Mouse (Mus musculus): ENCODE results near the gene Eml5. TPM values are rescaled to one million over a fixed set of nuclear protein-coding genes. Genes with fewer than 3 reads are reported as not detected.

The Eml5 gene
- polyA plus RNA-seq, 1 experiment from 2014 or later, result 15.6 TPM

DNA sequence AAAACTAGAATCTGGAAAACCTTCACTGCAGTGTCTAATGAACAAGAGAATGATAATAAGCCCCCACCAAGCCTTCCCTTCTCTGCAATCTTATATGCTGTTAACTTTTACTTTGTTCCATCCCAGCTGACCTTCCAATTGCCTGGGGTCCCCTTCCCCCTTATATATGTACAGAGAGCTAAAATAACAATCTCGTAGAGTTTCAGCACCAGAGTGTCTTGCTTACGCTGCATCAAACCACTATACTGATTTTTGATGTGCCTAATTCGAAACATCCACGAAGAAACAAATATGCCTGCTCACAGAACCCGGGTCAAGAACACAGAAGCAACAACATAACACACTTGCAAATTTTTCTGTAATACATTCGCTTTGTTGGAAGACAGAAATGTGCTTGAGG, 1.6 kb downstream of the Eml5 start:
- no peak for ATAC-seq (ENCODE audit: insufficient number of reproducible peaks, insufficient read depth, low FRiP score, low read depth)
- H3K4me1 ChIP-seq (ENCODE audit: control insufficient read depth, insufficient read depth, low read length), result no peaks in the 10 kb centered on the region
- no peaks in the 10 kb centered on the region for H3K36me3 ChIP-seq (ENCODE audit: control insufficient read depth, insufficient read depth, low read length)
- no peak overlapping the region for H3K27ac ChIP-seq (ENCODE audit: low read length)
- H3K9me3 ChIP-seq (ENCODE audit: control insufficient read depth, low read depth, low read length), result no peaks in the 10 kb centered on the region
- no peaks in the 10 kb centered on the region for H3K27me3 ChIP-seq (ENCODE audit: control insufficient read depth, insufficient read depth, low read length)
- H3K4me3 ChIP-seq (ENCODE audit: low read depth, low read length), result peak overlapping the region; percentile 67; the same call in 1 of the 2 replicates
- WGBS, result 76% methylated on average over 6 of the region's 6 CpGs
- no peak overlapping the region for H3K4me2 ChIP-seq (replicated peaks; ENCODE audit: low read depth, low read length)
- H3K9ac ChIP-seq (replicated peaks; ENCODE audit: low read depth, low read length), result no peak overlapping the region

GRCm38 (mm10) chr12:98896761-98897160, 4.5 kb downstream of the Eml5 start:
- Histone ChIP-seq H3K4me2 (replicated peaks; ENCODE audit: low read depth, low read length) (no peak overlapping the region), H3K9me3 (ENCODE audit: control insufficient read depth, low read depth, low read length) (no peaks in the 10 kb centered on the region), H3K27ac (ENCODE audit: low read length) (no peak overlapping the region), H3K27me3 (ENCODE audit: control insufficient read depth, insufficient read depth, low read length) (no peaks in the 10 kb centered on the region), H3K4me1 (ENCODE audit: control insufficient read depth, insufficient read depth, low read length) (no peaks in the 10 kb centered on the region), H3K4me3 (ENCODE audit: low read depth, low read length) (no peak overlapping the region), H3K9ac (replicated peaks; ENCODE audit: low read depth, low read length) (no peak overlapping the region), H3K36me3 (ENCODE audit: control insufficient read depth, insufficient read depth, low read length) (no peaks in the 10 kb centered on the region)
- 64% methylated on average over 1 of the region's 1 CpGs for WGBS
- no peak for ATAC-seq (ENCODE audit: insufficient number of reproducible peaks, insufficient read depth, low FRiP score, low read depth)

DNA sequence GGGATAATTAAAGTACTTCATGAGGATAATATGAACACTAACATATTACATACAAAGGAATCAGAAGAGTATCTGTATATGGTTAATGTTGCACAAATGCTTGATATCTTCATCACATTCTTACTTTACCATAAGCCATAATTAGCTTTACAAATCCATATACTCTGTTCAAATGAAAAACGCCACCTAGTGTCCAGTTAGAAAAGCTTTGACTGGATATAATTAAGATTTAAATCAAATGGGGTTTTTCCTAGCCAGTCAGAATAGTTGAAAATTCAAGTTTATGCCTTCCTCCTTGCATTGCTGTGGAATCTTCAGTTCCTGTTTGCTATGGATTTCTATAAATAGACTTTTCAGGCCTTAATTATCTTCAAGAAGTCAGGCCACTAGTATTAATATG, 16.8 kb downstream of the Eml5 start:
- Histone ChIP-seq H3K4me3 (ENCODE audit: low read depth, low read length) (no peak overlapping the region), H3K9me3 (ENCODE audit: control insufficient read depth, low read depth, low read length) (no peaks in the 10 kb centered on the region), H3K27ac (ENCODE audit: low read length) (no peak overlapping the region), H3K4me2 (replicated peaks; ENCODE audit: low read depth, low read length) (no peak overlapping the region), H3K27me3 (ENCODE audit: control insufficient read depth, insufficient read depth, low read length) (no peaks in the 10 kb centered on the region), H3K9ac (replicated peaks; ENCODE audit: low read depth, low read length) (no peak overlapping the region), H3K36me3 (ENCODE audit: control insufficient read depth, insufficient read depth, low read length) (no peaks in the 10 kb centered on the region), H3K4me1 (ENCODE audit: control insufficient read depth, insufficient read depth, low read length) (no peaks in the 10 kb centered on the region)
- no peak for ATAC-seq (ENCODE audit: insufficient number of reproducible peaks, insufficient read depth, low FRiP score, low read depth)
- WGBS, result 6% methylated on average over 1 of the region's 1 CpGs

- 45% methylated on average over 5 of the region's 5 CpGs for WGBS
Measured at GRCm38 (mm10) chr12:98881796-98882195, 19.5 kb downstream of the Eml5 start.

GRCm38 (mm10) chr12:98878693-98879092, 22.6 kb downstream of the Eml5 start:
- no peak overlapping the region for H3K9ac ChIP-seq (replicated peaks; ENCODE audit: low read depth, low read length)
- H3K4me3 ChIP-seq (ENCODE audit: low read depth, low read length), result no peak overlapping the region
- H3K36me3 ChIP-seq (ENCODE audit: control insufficient read depth, insufficient read depth, low read length), result no peaks in the 10 kb centered on the region
- no peak overlapping the region for H3K27ac ChIP-seq (ENCODE audit: low read length)
- no peak for ATAC-seq (ENCODE audit: insufficient number of reproducible peaks, insufficient read depth, low FRiP score, low read depth)
- H3K9me3 ChIP-seq (ENCODE audit: control insufficient read depth, low read depth, low read length), result no peaks in the 10 kb centered on the region
- H3K4me2 ChIP-seq (replicated peaks; ENCODE audit: low read depth, low read length), result no peak overlapping the region
- no peaks in the 10 kb centered on the region for H3K4me1 ChIP-seq (ENCODE audit: control insufficient read depth, insufficient read depth, low read length)
- WGBS, result 73% methylated on average over 1 of the region's 1 CpGs
- no peaks in the 10 kb centered on the region for H3K27me3 ChIP-seq (ENCODE audit: control insufficient read depth, insufficient read depth, low read length)

More at GRCm38 (mm10) chr12:98881796-98882195, 19.5 kb downstream of the Eml5 start:
- Histone ChIP-seq H3K4me2 (replicated peaks; ENCODE audit: low read depth, low read length) (no peak overlapping the region), H3K4me3 (ENCODE audit: low read depth, low read length) (no peak overlapping the region), H3K27me3 (ENCODE audit: control insufficient read depth, insufficient read depth, low read length) (no peaks in the 10 kb centered on the region), H3K4me1 (ENCODE audit: control insufficient read depth, insufficient read depth, low read length) (no peaks in the 10 kb centered on the region), H3K9me3 (ENCODE audit: control insufficient read depth, low read depth, low read length) (no peaks in the 10 kb centered on the region), H3K27ac (ENCODE audit: low read length) (no peak overlapping the region), H3K36me3 (ENCODE audit: control insufficient read depth, insufficient read depth, low read length) (no peaks in the 10 kb centered on the region), H3K9ac (replicated peaks; ENCODE audit: low read depth, low read length) (no peak overlapping the region)
- ATAC-seq (ENCODE audit: insufficient number of reproducible peaks, insufficient read depth, low FRiP score, low read depth), result no peak

DNA sequence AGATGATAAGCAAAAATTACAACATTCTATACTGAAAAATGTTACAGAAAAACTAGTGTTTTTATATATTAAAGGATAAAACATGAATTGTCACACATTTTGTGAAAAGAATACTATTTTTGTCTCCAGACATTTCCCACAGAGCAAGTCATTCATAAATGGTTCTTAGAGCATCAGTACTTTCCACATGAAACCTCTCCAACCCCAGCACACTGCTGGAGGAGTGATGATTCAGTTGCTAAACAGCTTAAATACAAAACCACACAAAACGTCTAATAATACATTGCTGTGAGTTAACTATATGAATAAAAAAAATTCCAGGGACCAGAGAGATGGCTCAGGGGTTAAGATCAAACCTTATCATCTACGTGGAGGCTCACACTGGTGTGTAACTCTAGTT, 26.1 kb downstream of the Eml5 start:
- Histone ChIP-seq H3K4me3 (ENCODE audit: low read depth, low read length) (no peak overlapping the region), H3K4me2 (replicated peaks; ENCODE audit: low read depth, low read length) (no peak overlapping the region), H3K36me3 (ENCODE audit: control insufficient read depth, insufficient read depth, low read length) (no peaks in the 10 kb centered on the region), H3K9me3 (ENCODE audit: control insufficient read depth, low read depth, low read length) (no peaks in the 10 kb centered on the region), H3K4me1 (ENCODE audit: control insufficient read depth, insufficient read depth, low read length) (no peaks in the 10 kb centered on the region), H3K27me3 (ENCODE audit: control insufficient read depth, insufficient read depth, low read length) (no peaks in the 10 kb centered on the region), H3K9ac (replicated peaks; ENCODE audit: low read depth, low read length) (no peak overlapping the region), H3K27ac (ENCODE audit: low read length) (no peak overlapping the region)
- ATAC-seq (ENCODE audit: insufficient number of reproducible peaks, insufficient read depth, low FRiP score, low read depth), result no peak
- 62% methylated on average over 2 of the region's 2 CpGs for WGBS

- ATAC-seq (ENCODE audit: insufficient number of reproducible peaks, insufficient read depth, low FRiP score, low read depth), result no peak
- WGBS, result 85% methylated on average over 10 of the region's 10 CpGs
- no peak overlapping the region for H3K4me2 ChIP-seq (replicated peaks; ENCODE audit: low read depth, low read length)
- H3K27ac ChIP-seq (ENCODE audit: low read length), result no peak overlapping the region
- H3K4me1 ChIP-seq (ENCODE audit: control insufficient read depth, insufficient read depth, low read length), result no peaks in the 10 kb centered on the region
- H3K27me3 ChIP-seq (ENCODE audit: control insufficient read depth, insufficient read depth, low read length), result no peaks in the 10 kb centered on the region
- no peak overlapping the region for H3K9ac ChIP-seq (replicated peaks; ENCODE audit: low read depth, low read length)
- H3K9me3 ChIP-seq (ENCODE audit: control insufficient read depth, low read depth, low read length), result no peaks in the 10 kb centered on the region
- H3K36me3 ChIP-seq (ENCODE audit: control insufficient read depth, insufficient read depth, low read length), result no peaks in the 10 kb centered on the region
- no peak overlapping the region for H3K4me3 ChIP-seq (ENCODE audit: low read depth, low read length)
Measured at GRCm38 (mm10) chr12:98872836-98873235, 28.4 kb downstream of the Eml5 start.

DNA sequence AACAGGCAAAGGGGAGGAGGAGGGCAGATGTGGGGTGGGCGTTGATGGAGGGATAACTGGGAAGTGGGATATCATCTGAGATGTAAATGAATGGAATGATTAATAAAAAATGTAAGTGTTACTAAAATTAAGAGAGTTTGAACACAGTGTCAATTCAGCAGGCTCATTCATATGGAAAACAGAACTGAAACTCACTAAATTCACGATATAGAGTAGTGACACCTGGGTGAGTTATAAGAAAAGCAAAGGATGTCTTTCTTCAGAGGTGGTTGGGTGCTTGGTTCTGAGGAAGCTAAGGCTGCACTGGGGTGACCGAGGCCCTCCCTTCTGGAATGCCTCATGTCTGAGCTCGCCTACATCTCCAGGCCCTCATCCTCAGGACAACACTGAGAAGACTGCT, 37.8 kb downstream of the Eml5 start:
- no peak overlapping the region for H3K4me3 ChIP-seq (ENCODE audit: low read depth, low read length)
- no peaks in the 10 kb centered on the region for H3K4me1 ChIP-seq (ENCODE audit: control insufficient read depth, insufficient read depth, low read length)
- no peak overlapping the region for H3K9ac ChIP-seq (replicated peaks; ENCODE audit: low read depth, low read length)
- no peaks in the 10 kb centered on the region for H3K36me3 ChIP-seq (ENCODE audit: control insufficient read depth, insufficient read depth, low read length)
- H3K4me2 ChIP-seq (replicated peaks; ENCODE audit: low read depth, low read length), result no peak overlapping the region
- ATAC-seq (ENCODE audit: insufficient number of reproducible peaks, insufficient read depth, low FRiP score, low read depth), result no peak
- H3K9me3 ChIP-seq (ENCODE audit: control insufficient read depth, low read depth, low read length), result no peaks in the 10 kb centered on the region
- H3K27ac ChIP-seq (ENCODE audit: low read length), result no peak overlapping the region
- 83% methylated on average over 4 of the region's 4 CpGs for WGBS
- no peaks in the 10 kb centered on the region for H3K27me3 ChIP-seq (ENCODE audit: control insufficient read depth, insufficient read depth, low read length)

- Histone ChIP-seq H3K4me1 (ENCODE audit: control insufficient read depth, insufficient read depth, low read length) (no peaks in the 10 kb centered on the region), H3K27me3 (ENCODE audit: control insufficient read depth, insufficient read depth, low read length) (no peaks in the 10 kb centered on the region), H3K9ac (replicated peaks; ENCODE audit: low read depth, low read length) (no peak overlapping the region), H3K36me3 (ENCODE audit: control insufficient read depth, insufficient read depth, low read length) (no peaks in the 10 kb centered on the region), H3K4me3 (ENCODE audit: low read depth, low read length) (no peak overlapping the region), H3K27ac (ENCODE audit: low read length) (no peak overlapping the region), H3K9me3 (ENCODE audit: control insufficient read depth, low read depth, low read length) (no peaks in the 10 kb centered on the region), H3K4me2 (replicated peaks; ENCODE audit: low read depth, low read length) (no peak overlapping the region)
- ATAC-seq (ENCODE audit: insufficient number of reproducible peaks, insufficient read depth, low FRiP score, low read depth), result no peak
- WGBS, result 85% methylated on average over 2 of the region's 2 CpGs
Measured at GRCm38 (mm10) chr12:98860316-98860715, 41.0 kb downstream of the Eml5 start.

Measured in stomach, embryonic 14.5 days (tissue).